Mouse (Mus musculus) small intestine, adult 2 months (tissue): ENCODE results near the gene Lrba.

Experiments used
- CTCF ChIP-seq: fragments of 200-500 bp; IDR thresholded peaks from 2 replicates; pipeline ENCODE4 v1.5.1; 2012; ENCODE audit warnings: low read depth, mild to moderate bottlenecking, control low read depth, inconsistent platforms, low read length, moderate library complexity, mixed read lengths; ENCODE audit not compliant: insufficient replicate concordance, insufficient read length; ENCODE audit errors: extremely low read depth
- POLR2A ChIP-seq: fragments of 200-500 bp; IDR thresholded peaks from 2 replicates; pipeline ENCODE4 v1.6.1; 2012; ENCODE audit warnings: low read depth, mild to moderate bottlenecking, control low read depth, inconsistent platforms, low read length, moderate library complexity

DNA sequence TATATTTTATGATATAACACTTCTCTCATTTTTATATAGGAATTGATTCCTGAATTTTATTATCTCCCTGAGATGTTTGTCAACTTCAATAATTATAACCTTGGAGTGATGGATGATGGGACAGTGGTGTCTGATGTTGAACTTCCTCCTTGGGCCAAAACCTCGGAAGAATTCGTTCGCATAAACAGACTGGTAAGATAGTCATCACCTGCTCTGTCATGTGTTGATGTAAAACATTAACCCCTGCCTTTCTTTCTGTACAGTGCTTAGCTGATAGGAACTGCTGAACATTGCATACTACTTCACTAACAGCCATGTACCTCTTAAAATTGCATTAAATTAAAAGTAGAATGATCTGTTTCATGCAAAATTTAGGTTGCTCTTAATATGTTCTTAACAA, 439.9 kb downstream of the Lrba start:
- TF ChIP-seq CTCF (no peak), POLR2A (no peak)
